ENCODE assay signal across 10 mouse cellular contexts in the genomic region with DNA sequence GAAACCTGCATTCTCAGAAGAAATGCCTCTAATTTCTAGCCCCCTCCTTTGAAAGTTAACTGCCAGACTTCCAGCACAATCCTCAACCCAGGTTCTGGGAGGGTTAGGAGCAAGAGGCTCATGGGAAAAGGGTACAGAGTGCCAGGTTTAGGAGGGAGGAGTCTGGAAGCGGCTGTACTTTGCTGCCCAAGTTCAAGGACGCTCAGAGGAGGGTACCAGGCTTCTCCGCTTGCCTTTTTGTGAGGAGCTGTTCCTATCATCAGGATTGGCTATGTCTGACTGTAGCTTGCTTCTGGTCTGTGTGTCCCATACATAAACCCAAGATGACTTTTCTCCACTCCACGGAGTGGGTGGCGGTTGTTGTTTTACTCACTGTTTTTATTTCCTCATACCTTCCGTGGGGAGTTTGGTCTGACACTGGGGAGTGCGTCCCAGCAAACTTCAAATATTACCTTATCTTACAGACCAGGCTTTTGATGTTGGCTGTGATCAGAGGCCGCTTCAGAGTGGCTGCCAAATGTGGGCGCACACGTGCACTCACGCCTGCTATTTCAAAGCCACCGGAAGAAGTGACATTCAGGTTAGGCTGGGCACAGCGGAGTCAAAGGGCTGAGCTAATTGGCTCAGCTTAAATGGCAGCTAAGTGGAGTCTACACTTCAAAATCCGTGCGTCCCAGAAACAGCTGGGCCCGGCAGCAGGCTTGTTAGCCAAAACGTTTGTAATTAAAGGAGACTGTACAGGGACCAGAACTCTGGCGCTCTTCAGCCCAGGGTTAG. TPM values are rescaled to one million over a fixed set of nuclear protein-coding genes. Genes with fewer than 3 reads are reported as not detected.
DNase-seq lines count a peak whose midpoint lies in the region; ATAC-seq and TF ChIP-seq lines count a peak whose summit lies in the region.
"Had no signal": no experiment of that assay in that cellular context is flagged by ENCODE, and none has a peak within 500 bp of the region (broad histone marks: within the 10 kb centered on the region; RNA-seq: fewer than 3 reads in every experiment).

No protein-coding gene starts in this region.

- DNase-seq in lung, postnatal 0 days (ENCODE audit: low spot score) = no peak
- DNase-seq in lung, postnatal 10 days = no peak
- DNase-seq in urinary bladder, postnatal 14 days (ENCODE audit: low spot score) = no peak
- DNase-seq: thymus, postnatal 25 days had no signal

- peaks cover 9% of the 10 kb centered on the region; the same call in 1 of the 2 replicates for H3K36me3 ChIP-seq in lung, postnatal 0 days (ENCODE audit: insufficient read depth, low read length)
- peaks cover 25% of the 10 kb centered on the region for H3K36me3 ChIP-seq in forebrain, embryonic 15.5 days
- peaks cover 24% of the 10 kb centered on the region for H3K36me3 ChIP-seq in intestine, embryonic 16.5 days (ENCODE audit: control insufficient read depth, insufficient read depth, low read length)
- H3K36me3 ChIP-seq in neural tube, embryonic 14.5 days (ENCODE audit: control insufficient read depth, insufficient read depth, low read length) = peaks cover 4% of the 10 kb centered on the region; the same call in 1 of the 2 replicates
- H3K36me3 ChIP-seq: G1E had no signal

- H3K4me3 ChIP-seq in lung, postnatal 0 days (ENCODE audit: low read depth, low read length) = no peak overlapping the region
- no peak overlapping the region for H3K4me3 ChIP-seq in forebrain, embryonic 15.5 days
- no peak overlapping the region for H3K4me3 ChIP-seq in intestine, embryonic 16.5 days (ENCODE audit: low read length)
- H3K4me3 ChIP-seq in neural tube, embryonic 14.5 days (ENCODE audit: low read depth, low read length) = no peak overlapping the region

- no peak overlapping the region for H3K4me2 ChIP-seq in lung, postnatal 0 days (replicated peaks; ENCODE audit: low read depth, low read length)
- no peak overlapping the region for H3K4me2 ChIP-seq in forebrain, embryonic 15.5 days (replicated peaks)
- no peak overlapping the region for H3K4me2 ChIP-seq in intestine, embryonic 16.5 days (ENCODE audit: low read depth, low read length)
- H3K4me2 ChIP-seq in neural tube, embryonic 14.5 days (ENCODE audit: low read depth, low read length) = no peak overlapping the region

- 0 out of 2 replicates have a peak overlapping the region, but pooled peaks have one; percentile 38 for H3K27ac ChIP-seq in lung, postnatal 0 days (ENCODE audit: low read length)
- peak overlapping the region; percentile 75 for H3K27ac ChIP-seq in forebrain, embryonic 15.5 days (replicated peaks)
- no peak overlapping the region for H3K27ac ChIP-seq in intestine, embryonic 16.5 days (ENCODE audit: low read length)
- peak overlapping the region; percentile 16; the same call in 1 of the 2 replicates for H3K27ac ChIP-seq in neural tube, embryonic 14.5 days (ENCODE audit: low read depth, low read length)
- H3K27ac ChIP-seq: macrophage had no signal

- no peak for ATAC-seq in lung, postnatal 0 days
- ATAC-seq in forebrain, embryonic 15.5 days (replicated peaks) = peak; percentile 29; the same call in 1 of the 2 replicates
- ATAC-seq in intestine, embryonic 16.5 days = peak; percentile 19; the same call in 1 of the 2 replicates
- no peak for ATAC-seq in neural tube, embryonic 14.5 days (ENCODE audit: low read depth)
- ATAC-seq in erythroid progenitor cell, adult 5-6 weeks (replicated peaks; ENCODE audit: low FRiP score, poor library complexity, severe bottlenecking) = no peak

- H3K27me3 ChIP-seq in lung, postnatal 0 days (replicated peaks; ENCODE audit: insufficient read depth, low read length) = no peaks in the 10 kb centered on the region
- no peaks in the 10 kb centered on the region for H3K27me3 ChIP-seq in forebrain, embryonic 15.5 days
- no peaks in the 10 kb centered on the region for H3K27me3 ChIP-seq in intestine, embryonic 16.5 days (replicated peaks; ENCODE audit: control insufficient read depth, insufficient read depth, low read length)
- no peaks in the 10 kb centered on the region for H3K27me3 ChIP-seq in neural tube, embryonic 14.5 days (ENCODE audit: control insufficient read depth, insufficient read depth, low read length)

- H3K9me3 ChIP-seq in lung, postnatal 0 days (ENCODE audit: low read length) = no peaks in the 10 kb centered on the region
- no peaks in the 10 kb centered on the region for H3K9me3 ChIP-seq in forebrain, embryonic 15.5 days
- no peaks in the 10 kb centered on the region; the same call in 1 of the 2 replicates for H3K9me3 ChIP-seq in intestine, embryonic 16.5 days (ENCODE audit: control insufficient read depth, low read length)
- no peaks in the 10 kb centered on the region for H3K9me3 ChIP-seq in neural tube, embryonic 14.5 days (ENCODE audit: control insufficient read depth, low read length)

- no peak overlapping the region for H3K9ac ChIP-seq in lung, postnatal 0 days (replicated peaks; ENCODE audit: low read depth)
- H3K9ac ChIP-seq in forebrain, embryonic 15.5 days (replicated peaks) = no peak overlapping the region
- H3K9ac ChIP-seq in intestine, embryonic 16.5 days (ENCODE audit: low read depth, low read length) = no peak overlapping the region
- H3K9ac ChIP-seq in neural tube, embryonic 14.5 days (replicated peaks; ENCODE audit: low read depth, low read length) = no peak overlapping the region

- 47% methylated on average over 18 of the region's 18 CpGs for WGBS in lung, postnatal 0 days
- 18% methylated on average over 18 of the region's 18 CpGs for WGBS in forebrain, embryonic 15.5 days
- WGBS in intestine, embryonic 16.5 days = 58% methylated on average over 18 of the region's 18 CpGs
- 51% methylated on average over 18 of the region's 18 CpGs for WGBS in neural tube, embryonic 14.5 days

- TF ChIP-seq CTCF in lung, postnatal 0 days (IDR thresholded peaks at IDR 0.05) = no peak

- no peaks in the 10 kb centered on the region; the same call in 1 of the 2 replicates for H3K4me1 ChIP-seq in lung, postnatal 0 days (ENCODE audit: insufficient read depth, low read depth, low read length)
- H3K4me1 ChIP-seq in forebrain, embryonic 15.5 days = peaks cover 50% of the 10 kb centered on the region
- peaks cover 6% of the 10 kb centered on the region for H3K4me1 ChIP-seq in intestine, embryonic 16.5 days (ENCODE audit: control insufficient read depth, insufficient read depth, low read length)
- H3K4me1 ChIP-seq in neural tube, embryonic 14.5 days (ENCODE audit: control insufficient read depth, insufficient read depth, low read length) = peaks cover 34% of the 10 kb centered on the region

- TF ChIP-seq EP300 in lung, postnatal 0 days (IDR thresholded peaks at IDR 0.05) = no peak

RNA-seq across cellular contexts. Expression of a gene that starts 16.1 kb away (rescaled TPM):
- polyA plus RNA-seq in lung, postnatal 0 days (2015; fragmentation: Nextera tagmentation; extraction: Ambion mirVana) = 10.4 and 11.0 TPM in 2 replicates
- 6.6 and 6.7 TPM in 2 replicates for polyA plus RNA-seq in forebrain, embryonic 15.5 days (2015; fragmentation: Nextera tagmentation; extraction: Ambion mirVana)
- 2.8 and 3.2 TPM in 2 replicates for polyA plus RNA-seq in intestine, embryonic 16.5 days (2015; fragmentation: Nextera tagmentation; extraction: Ambion mirVana)
- polyA plus RNA-seq in neural tube, embryonic 14.5 days (2014; fragmentation: Nextera tagmentation; extraction: Ambion mirVana) = 6.6 and 9.1 TPM in 2 replicates
- 0.72 and 2.9 TPM in 2 replicates for total RNA-seq in erythroid progenitor cell, adult 5-6 weeks (2015; ENCODE audit: low replicate concordance)
- 0.77 TPM in 1 of 2 replicates, not detected in the other for total RNA-seq in erythroid progenitor cell, adult 5-6 weeks (2017; ENCODE audit: low replicate concordance)
- total RNA-seq: G1E had no signal
- polyA plus RNA-seq: G1E, macrophage had no signal

Comparison
In these comparisons a context has a peak if more than half of its experiments do, and no peak if none do; other contexts are left out.
1. ATAC-seq: peak in forebrain, embryonic 15.5 days (single experiment) and intestine, embryonic 16.5 days (single experiment); none in lung, postnatal 0 days (single experiment), neural tube, embryonic 14.5 days (single experiment) and erythroid progenitor cell, adult 5-6 weeks (single experiment).